Mouse (Mus musculus) adrenal gland, postnatal 4 days (tissue): ENCODE results near the gene Slc45a3. TPM values are rescaled to one million over a fixed set of nuclear protein-coding genes. Genes with fewer than 3 reads are reported as not detected.
A peak's percentile ranks its signal among the peaks of the same experiment; 100 is the strongest.

Experiments
- DNase-seq, 2 experiments: peaks; one replicate each; pipeline ENCODE4 v3.0.0; 2021 to 2022; ENCODE audit warnings: low spot score in 2 of 2, mixed read lengths in 2 of 2
- total RNA-seq, 2 experiments: library from RNA; stranded (reverse); gene quantifications; 2 replicates each; pipeline ENCODE4 v1.2.3; 2021

Gene Slc45a3
- total RNA-seq, 2 experiments from 2014 or later, result 11.6 to 15.1 TPM

DNA sequence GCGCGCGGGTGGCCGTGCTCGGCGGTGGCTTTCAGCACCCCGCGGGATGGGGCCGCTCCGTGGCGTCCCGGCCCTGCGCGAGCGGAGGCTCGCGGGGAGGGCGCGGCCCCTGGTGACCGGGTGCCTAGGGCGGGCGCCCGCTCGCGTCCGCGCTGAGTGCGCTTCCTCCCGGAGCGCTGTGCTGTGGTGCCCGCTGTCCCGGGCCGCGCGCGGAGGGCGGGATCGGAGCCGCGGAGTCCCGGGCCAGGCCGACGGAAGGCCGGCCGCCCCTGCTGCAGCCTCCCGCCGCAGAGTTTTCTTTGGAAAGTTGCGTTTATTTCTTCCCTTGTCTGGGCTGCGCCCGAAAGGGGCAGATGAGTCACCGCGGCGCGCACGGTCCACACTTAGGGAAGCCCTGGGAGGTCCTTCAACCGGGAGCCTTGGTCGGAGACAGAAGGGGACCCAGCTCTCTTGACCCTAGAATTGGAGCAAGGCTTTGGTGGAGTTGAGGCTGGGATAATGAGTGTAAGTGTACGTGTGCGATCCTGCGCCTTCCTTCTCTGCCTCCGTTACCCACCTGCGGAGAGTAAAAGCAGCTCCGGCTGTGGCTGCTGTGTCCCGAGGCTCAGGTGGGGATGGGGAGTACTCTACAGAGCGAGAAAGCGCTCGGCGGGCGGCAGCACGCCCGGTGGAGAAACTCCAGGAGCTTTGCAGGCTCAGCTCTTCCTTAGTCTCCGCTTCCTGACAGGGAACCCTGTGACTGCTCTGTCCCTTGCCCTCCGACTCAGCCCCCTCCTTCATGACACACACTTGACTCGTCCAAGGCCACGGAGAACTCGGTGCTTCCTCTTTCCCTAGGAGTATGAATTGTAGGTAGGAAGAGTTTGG lies 551 bp downstream of the Slc45a3 start:
- no peak for DNase-seq

DNA sequence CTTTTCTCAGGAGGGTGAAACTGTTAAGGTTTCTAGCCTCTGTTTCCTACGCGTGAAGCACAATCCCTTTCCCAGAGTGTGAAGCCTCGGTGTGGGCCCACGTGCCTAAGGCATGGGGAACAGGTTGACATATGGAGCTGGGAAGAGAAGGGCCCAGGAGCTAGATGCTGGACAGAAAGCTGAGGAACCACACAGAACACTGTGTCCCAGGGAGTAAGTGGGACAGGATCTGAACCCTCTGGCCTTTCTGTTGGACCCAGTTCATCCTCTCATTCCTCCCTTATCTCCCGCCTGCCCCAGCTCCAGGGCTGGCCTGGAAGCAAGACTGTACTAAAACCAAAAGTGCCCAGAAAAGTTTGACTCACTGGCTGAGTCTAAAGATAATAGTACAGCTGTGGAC lies 1.3 kb downstream of the Slc45a3 start:
- no peak for DNase-seq

DNA sequence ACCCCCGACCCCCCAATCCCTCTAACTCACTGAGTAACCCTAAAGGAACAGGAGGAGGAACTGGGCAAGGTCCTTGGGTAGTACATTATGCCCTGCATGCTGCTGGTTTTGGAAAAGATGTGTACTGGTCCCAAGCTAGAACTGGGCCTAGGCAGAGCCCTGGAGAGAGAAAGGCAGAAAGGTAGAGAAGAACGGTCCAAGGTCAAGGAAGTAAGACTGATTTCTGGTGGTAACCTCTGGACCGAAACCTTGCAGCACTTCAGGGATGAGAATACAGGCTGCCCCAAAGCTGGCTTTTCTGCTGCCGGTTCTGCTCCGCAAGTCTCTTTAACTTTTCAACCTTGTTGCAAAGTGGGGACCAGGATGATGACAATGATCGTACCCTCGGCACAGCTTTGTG lies 1.8 kb downstream of the Slc45a3 start:
- DNase-seq, result no peak

DNA sequence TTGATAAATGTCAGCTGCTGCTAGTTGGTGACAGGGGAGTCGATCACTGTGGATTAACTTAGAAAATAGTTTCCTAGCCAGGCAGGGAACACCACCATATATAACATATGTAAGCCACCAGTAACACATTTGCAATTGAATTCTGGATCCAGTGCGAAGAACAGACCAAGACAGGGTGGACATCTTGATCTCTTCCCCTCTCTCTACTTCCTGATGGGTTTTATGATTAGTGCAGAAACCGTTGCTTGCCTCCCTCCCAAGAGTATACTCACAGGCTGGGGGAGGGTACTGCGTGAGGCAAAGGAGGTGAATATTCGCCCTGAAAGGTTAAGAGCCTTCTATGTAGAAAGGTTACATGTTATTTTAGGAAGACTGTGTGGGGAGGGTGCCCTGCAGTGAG lies 3.1 kb downstream of the Slc45a3 start:
- no peak for DNase-seq

DNA sequence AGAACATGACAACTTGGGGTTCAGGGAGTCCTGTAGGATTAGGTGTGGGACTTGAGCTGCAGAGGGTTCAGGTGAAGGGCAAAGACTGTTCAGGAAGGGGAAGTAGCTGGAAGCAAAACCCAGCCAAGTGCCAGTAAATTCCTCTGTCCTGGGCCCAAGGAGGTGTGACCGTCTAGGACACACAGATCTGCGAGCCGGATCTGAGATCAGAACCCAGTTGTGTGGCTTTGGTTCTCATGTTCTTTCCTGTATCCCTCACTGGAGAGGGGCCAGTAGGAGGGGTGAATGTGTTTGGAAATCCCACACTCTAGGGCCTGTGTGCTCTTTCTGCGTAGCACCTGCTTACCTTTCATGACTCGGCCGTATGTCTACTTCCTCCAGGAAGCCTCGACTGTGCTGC lies 4.6 kb downstream of the Slc45a3 start:
- no peak for DNase-seq

DNA sequence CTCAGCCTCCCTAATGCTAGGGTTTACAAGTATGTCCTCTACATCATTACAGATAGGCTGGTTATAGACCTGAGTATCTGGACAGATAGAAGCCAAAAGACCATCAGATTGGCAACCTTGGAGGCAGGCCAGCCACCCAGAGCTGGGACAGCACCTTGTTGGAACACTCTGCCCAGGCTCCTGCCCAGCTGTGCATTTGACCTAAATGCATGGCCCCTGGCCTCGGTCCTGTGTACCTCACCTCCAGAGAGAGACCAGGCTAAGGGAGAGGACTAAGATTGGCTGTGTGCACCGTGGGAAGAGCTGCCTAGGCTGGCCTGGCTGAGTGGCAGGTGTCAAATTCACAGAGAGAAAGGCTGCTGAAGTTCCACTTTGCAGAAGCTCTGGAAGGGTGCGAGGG lies 5.8 kb downstream of the Slc45a3 start:
- DNase-seq, result no peak

DNA sequence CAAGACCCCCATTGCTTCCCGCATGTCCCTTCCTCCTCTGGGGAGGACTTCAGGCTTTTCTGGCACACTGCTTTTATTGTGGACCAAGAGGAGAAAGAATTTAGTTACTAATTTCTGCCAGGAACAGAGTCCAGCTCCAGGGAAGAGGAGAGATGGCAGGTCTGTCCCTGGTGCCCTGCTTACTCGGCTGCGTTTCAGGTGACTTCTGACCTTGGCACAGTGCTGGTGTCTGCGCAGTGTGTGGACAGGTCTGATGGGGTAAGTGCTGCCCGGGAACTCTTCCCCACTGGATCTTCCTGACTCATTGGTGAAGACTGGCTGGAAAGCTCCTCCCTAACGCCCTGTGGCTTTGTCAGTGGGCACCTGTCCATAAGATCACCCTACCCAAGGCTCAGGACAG lies 6.2 kb downstream of the Slc45a3 start:
- DNase-seq, result no peak

DNA sequence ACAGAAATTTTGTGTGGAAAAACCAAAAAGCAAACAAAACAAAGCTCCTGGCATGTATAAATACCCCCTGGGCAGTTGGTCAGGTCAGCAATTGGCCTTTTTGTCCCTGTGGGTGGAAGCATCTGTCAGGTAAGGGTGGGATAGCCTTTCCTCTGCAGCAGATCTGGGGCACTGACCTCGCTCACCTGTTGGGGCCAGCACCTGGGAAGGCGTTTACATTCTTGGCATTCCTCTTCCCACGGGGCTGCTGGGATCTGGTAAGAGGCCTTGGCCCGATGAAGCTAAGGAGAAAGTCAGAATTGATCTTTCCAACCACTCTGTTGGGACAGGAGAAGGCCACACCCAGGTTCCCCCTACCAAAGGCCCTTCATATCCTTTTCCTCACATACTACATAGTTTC lies 7.1 kb downstream of the Slc45a3 start:
- DNase-seq, result no peak

DNA sequence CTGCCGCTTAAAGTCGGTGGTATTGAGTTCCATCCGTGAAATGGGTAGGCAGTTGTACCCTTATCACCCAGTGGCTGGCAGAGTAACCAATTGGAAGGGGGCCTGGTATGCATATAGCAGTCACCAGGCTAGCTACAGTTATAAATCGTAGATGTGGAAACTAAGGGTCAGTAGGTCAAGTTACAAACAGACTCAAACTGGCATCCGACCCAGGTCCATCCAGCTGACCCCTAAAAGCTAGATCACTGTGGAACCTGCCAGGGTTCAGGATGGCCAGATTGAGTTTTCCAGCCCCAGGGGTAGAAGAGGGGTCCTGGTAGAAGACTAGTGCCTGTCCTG lies 7.5 kb downstream of the Slc45a3 start:
- DNase-seq, result no peak

DNA sequence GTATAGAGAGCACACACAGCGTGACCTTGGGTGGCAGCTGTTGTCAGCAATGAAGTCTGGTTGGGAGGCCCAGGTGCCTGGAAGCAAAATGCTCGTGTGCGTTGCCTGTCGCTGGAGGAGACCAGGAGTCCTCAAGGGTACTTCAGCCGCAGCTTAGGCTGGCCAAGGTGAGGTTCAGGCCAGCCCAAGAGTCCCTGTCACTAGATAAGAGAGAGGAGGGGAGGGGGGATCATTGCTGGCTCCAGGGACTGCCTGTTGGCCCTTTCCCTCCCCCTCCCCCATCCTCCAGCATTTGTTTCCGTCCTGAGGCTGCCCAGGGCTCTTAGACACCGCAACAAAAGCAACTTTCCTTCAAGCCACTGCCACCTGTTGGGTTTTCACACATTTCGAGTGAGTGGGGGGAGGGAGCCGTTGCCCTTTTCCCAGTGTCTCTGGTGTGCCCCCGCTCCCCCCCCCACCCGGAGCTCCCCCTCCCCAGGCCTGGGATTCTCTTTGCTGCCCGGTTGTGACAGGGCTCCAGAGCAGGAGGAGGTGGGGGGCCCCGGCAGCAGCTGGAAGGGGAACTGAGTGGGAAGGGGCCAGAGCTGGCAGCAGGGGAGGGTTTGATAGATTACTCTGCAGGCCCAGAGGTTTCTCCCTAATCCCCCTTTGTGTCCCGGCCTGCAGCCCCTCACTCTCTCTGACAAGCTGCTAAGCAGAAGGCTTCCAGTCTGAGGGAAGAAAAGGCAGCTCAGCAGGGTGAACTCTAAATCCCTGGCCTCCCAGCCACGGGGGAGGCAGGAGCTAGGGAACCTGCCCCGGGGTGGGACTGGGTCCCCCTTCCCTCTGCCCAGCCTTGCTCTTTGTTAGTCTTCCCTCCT lies 8.1 kb downstream of the Slc45a3 start:
- no peak for DNase-seq

DNA sequence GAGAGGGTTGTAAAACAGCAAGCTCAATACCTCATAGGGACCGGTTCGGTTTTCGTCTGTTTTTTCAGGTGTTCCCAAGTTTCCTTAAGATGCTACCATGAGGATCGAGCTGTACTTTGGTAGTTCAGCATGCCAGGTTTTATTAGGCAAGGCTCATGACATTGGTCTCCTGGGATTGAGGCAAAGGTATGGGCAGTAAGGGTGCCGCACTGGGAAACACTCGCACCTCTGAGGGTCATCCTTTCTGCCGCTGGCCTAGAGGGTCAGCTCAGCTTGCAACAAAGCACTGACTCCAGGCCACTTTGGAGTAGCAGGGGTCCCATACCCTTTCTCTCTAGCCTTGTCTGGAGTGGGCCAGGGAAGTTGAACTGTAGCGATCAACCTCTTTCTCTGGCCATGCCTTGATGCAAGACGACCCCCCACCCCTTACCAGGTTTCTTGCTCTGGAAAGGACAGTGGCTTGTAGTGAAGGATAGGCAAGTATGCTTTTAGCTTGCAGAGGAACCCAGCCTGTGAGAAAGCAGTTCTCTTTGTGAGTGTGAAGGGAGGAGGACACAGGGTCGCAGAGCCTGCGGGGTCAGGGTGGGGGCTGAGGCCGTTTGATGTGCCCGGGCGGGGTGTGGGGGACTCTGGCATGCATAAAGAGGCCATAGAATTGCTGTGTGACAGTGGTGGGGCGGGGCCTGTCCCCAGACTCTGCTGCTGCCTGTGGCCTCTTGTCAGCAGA lies 9.2 kb downstream of the Slc45a3 start:
- DNase-seq, result no peak

DNA sequence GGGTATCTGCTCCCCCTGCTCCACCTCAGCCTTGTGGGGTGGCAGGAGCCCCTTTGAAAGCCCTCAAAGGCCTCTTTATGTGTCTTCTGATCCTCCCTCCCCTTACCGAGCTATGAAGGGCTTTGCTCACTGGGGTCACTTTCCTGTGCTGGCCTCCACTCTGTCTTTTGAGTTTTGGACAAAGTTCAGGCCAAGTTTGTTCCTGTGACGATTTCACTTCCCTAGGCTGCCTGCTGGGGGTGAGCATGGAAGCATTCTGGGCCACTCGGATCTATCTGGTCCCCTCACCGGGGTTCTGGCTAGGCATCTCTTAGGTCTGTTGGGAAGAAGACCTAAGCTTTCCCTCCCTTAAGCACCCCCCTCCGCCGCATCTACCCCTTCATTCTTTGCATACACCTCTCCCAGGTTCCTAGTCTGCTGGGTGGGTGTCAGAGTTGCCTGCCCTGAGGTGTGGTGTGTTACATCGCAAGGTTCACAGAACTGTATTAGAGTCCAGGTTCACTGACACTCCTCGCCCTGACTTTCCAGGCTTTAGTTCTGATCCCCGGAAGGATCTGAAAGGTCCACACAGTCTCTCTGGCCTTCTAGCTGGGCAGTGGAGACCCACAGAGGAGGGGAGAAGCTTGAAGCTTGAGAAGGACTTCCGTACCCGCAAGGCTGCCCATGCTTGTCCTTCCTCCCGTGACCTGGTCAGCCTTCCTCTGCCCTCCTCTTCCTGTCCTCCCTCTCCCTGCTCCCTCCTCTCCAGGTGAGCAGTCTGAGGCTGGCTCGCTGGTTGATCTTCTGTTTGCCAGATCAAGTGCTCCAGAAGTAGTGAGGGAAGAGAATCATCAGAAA lies 9.9 kb downstream of the Slc45a3 start:
- no peak for DNase-seq

DNA sequence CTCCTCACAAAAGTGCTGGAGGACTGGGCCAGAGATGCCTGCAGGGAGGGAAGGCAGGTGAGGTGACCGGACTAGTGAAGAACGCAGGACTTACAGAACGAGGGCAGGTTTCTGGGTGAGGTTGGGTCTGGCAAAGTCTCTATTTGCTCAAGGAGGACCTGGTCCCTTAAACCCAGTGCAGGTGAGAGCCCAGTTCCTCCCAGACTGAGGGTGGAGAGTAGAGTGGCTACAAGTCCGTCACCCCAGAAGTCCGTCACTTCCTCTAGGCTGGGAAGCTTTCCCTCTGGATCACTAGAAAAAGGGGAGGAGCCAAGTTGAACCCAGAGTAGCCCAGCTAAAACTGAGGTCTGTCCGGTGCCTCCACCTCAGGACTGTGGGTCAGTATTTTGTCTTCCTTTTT lies 11.2 kb downstream of the Slc45a3 start:
- no peak for DNase-seq

DNA sequence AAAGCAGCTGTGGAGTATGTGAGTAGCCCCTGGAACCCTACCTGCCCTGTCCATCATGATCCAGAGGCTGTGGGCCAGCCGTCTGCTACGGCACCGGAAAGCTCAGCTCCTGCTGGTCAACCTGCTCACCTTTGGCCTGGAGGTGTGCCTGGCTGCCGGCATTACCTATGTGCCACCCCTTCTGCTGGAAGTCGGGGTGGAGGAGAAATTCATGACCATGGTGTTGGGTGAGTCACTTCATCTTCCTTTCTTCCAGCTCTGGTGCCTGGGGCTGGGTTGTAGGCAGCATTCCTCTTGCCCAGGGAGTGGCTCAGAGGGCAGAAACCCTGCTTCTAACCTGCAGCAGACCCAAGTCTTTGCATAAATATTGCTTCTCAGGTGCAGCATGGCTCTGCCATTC lies 14.1 kb downstream of the Slc45a3 start:
- DNase-seq, result no peak

DNA sequence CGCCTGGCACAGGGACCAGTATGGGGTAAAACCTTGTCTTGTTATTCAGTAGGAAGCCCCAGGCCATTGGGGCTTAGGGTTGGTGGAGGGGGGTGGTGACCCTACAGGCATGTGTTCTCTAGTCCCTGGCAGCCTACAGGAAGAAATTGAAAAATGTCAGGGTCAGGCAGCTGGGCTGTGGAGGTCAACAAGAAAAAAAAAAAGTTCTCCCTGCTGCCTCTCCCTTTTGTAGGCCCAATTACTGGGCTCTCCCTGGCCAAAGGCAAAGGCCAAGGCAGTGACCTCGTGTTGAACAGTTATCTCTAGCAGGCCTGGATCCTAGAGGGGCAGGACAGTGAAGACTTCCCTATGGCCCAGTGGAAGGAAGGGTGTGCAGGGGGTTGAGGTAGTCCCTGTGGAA lies 17.7 kb downstream of the Slc45a3 start:
- no peak for DNase-seq

DNA sequence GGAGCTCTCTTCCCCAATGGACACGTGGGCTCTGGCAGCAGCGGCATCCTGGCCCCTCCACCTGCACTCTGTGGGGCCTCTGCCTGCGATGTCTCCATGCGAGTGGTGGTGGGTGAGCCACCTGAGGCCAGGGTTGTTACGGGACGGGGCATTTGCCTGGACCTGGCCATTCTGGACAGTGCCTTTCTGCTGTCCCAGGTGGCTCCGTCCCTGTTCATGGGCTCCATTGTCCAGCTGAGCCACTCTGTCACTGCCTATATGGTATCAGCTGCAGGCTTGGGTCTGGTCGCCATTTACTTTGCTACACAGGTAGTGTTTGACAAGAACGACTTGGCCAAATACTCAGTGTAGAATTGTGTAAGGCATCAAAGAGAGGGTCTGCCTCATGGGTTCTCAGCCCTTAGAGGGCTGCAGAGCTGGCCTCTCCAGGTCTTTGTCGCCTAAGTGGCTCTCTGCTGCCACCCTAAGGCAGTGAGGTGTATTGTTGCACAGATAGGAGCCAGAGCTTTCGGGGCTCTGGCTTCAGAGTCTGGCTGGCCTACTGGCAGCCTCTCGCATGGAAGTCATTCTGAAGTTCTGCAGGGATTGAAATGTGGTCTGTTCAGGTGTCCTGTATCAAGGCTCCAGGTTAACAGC lies 18.7 kb downstream of the Slc45a3 start:
- peak in 1 of 2 experiments; percentile 64 for DNase-seq

DNA sequence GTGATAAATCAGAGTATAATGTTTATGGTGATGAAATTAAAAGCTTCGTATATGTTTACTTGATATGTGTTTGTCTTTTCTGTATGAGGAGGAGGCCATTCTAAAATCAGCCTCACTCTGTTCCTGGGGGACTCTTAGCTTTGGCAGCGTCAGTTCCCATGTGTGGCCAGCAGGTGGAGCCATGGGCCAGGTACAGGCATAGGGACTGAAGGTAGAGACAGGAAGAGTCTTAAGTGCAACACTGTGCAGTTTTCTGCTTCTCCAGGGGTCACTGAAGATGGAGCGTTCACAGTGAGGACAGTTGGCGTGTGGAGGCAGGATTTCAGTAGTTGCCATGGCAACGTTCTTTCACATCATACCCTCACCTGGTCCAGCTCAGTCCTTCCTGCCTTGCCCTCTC lies 20.1 kb downstream of the Slc45a3 start:
- DNase-seq, result peak in 1 of 2 experiments; percentile 61

DNA sequence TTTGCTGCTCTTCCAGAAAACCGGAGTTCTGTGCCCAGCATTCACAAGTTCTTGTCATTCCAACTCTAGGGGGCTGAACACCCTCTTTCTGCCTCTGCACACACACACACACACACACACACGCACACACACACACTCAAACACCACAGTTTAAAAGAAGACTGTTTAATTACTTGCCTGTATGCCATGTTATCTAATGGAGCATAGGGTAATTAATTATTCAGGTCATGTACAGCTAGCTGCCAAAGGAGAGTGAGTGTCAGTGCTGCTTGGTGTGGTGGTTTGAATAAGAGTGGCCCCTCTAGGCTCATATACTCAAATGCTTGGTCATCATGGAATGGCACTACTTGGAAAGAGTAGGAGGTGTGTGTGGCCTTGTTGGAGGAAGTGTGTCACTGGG lies 21.0 kb downstream of the Slc45a3 start:
- no peak for DNase-seq

DNA sequence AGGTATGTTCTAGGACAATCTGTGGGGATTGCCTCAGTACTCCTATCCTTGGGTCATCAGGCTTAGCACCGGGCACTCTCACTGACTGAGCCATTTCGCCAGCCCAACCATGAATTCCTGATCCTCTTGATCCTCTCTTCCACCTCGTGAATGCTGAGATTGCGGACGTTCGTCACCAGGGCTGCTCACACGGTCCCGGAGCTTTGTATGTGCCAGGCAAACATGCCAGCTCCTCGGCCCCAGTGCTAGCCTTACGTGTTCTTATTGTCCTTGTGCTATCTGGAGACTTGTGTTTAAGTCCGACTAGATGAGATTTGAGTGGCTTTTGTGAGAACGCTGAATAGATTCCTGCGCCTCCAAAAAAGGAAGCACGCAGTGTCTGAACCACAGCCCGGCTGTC lies 24.7 kb downstream of the Slc45a3 start:
- DNase-seq, result no peak

DNA sequence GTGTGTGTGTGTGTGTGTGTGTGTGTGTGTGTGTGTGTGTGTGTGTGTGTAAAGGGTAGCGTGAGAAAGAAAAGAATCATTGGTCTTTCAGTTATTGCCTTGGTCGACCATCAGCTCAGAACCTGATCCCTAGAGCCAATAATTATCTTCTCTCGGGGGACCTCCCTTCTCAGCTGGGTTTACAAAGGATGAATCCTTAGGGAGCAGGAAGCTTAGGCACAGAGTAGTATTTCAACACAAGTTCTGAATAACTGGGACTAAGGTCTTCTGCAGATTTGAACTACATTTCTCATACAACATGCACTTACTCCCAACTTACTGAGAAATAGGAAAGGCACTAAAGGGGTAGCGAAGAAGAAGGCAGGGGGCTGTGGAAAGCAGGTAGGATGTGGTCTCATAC lies 26.7 kb downstream of the Slc45a3 start:
- no peak for DNase-seq
